Mouse (Mus musculus) Patski (cell line): ENCODE measurements at regions not wholly inside any gene's neighbourhood (a gene's known extent, or its start where the extent isn't known, plus 50 kb on each side); places are given as distances from the start of the nearest gene placed in this dataset.
A peak's percentile ranks its signal among the peaks of the same experiment; 100 is the strongest.
"Not testable (repeated sequence)": the region's sequence is repeated elsewhere in the genome, so short reads cannot be mapped to it uniquely, and the experiment has no call there.

Experiments used
- ATAC-seq: fragments of 100-300 bp; one replicate; pipeline ENCODE4 v1.8.0; 2021
- CTCF ChIA-PET: fragments of 350-600 bp; sonication (Branson Sonifier 250); formaldehyde crosslinking; loops from one replicate; lab custom pipeline; 2022; ENCODE audit warnings: inconsistent platforms; lab: Charles Lee
- POLR2A ChIA-PET: fragments of 350-600 bp; sonication (Branson Sonifier 250); formaldehyde crosslinking; loops from one replicate; lab custom pipeline; 2022; ENCODE audit warnings: antibody characterized with exemption, inconsistent platforms; lab: Charles Lee
- DNase-seq: peaks from one replicate; pipeline ENCODE4 v3.0.0-alpha.2; 2011; ENCODE audit warnings: low read depth, low spot score
- H3K27me3 ChIP-seq: fragments of 371-371 bp; one replicate; pipeline ENCODE4 v1.5.1; 2021
- CTCF ChIP-seq: fragments of 100-300 bp; IDR thresholded peaks from one replicate; pipeline ENCODE4 v1.5.1; 2021
- in situ Hi-C: fragments of 300-500 bp; cut with MboI; formaldehyde crosslinking; loops from 3 replicates; pipeline ENCODE4 v1.11.1; 2018; ENCODE audit warnings: low pct_unique_long_range_greater_than_20kb, mixed read lengths

- CTCF ChIA-PET: no interaction called here
- DNase-seq: no peak
Measured at GRCm38 (mm10) chr6:31901791-31902190, 148.3 kb upstream of the 1700012A03Rik start.

GRCm38 (mm10) chr6:31899055-31899454, 151.0 kb upstream of the 1700012A03Rik start:
- ChIA-PET CTCF (no interaction called here), POLR2A (no interaction called here)
- ATAC-seq (no peak), DNase-seq (no peak)
- in situ Hi-C loops: no loop called here
- peaks cover 36% of the 10 kb centered on the region for H3K27me3 ChIP-seq
- no peak for TF ChIP-seq CTCF

More at GRCm38 (mm10) chr6:31901791-31902190, 148.3 kb upstream of the 1700012A03Rik start:
- peaks cover 24% of the 10 kb centered on the region for H3K27me3 ChIP-seq
- in situ Hi-C loops: no loop called here
- no peak for TF ChIP-seq CTCF
- ATAC-seq: no peak
- POLR2A ChIA-PET: no interaction called here

GRCm38 (mm10) chr6:31898609-31899008, 151.4 kb upstream of the 1700012A03Rik start:
- CTCF ChIA-PET: no interaction called here
- H3K27me3 ChIP-seq: peaks cover 36% of the 10 kb centered on the region
- POLR2A ChIA-PET: no interaction called here
- no peak for TF ChIP-seq CTCF
- DNase-seq (no peak), ATAC-seq (no peak)
- in situ Hi-C loops: no loop called here

- H3K27me3 ChIP-seq: peaks cover 38% of the 10 kb centered on the region
- ChIA-PET CTCF (no interaction called here), POLR2A (no interaction called here)
- DNase-seq (no peak), ATAC-seq (no peak)
- no peak for TF ChIP-seq CTCF
- in situ Hi-C loops: no loop called here
Measured at GRCm38 (mm10) chr6:31897001-31897400, 153.0 kb upstream of the 1700012A03Rik start.

- H3K27me3 ChIP-seq: peaks cover 38% of the 10 kb centered on the region
- ChIA-PET CTCF (no interaction called here), POLR2A (no interaction called here)
- in situ Hi-C loops: no loop called here
- ATAC-seq: no peak
- no peak for DNase-seq
- TF ChIP-seq CTCF: peak; percentile 25
Measured at GRCm38 (mm10) chr6:31895835-31896234, 154.2 kb upstream of the 1700012A03Rik start.

- ChIA-PET POLR2A (interaction anchor here (0.6 kb wide), 1 partner anchor 356 kb away, joined by 5 read pairs; no protein-coding TSS in a partner anchor), CTCF (no interaction called here)
- in situ Hi-C loops: no loop called here
- TF ChIP-seq CTCF: no peak
- no peaks in the 10 kb centered on the region for H3K27me3 ChIP-seq
- DNase-seq (no peak), ATAC-seq (no peak)
Measured at GRCm38 (mm10) chr6:31886931-31887330, 163.1 kb upstream of the 1700012A03Rik start.

- H3K27me3 ChIP-seq, in situ Hi-C loops, POLR2A ChIA-PET, CTCF ChIA-PET, ATAC-seq, DNase-seq: not testable (repeated sequence)
Measured at GRCm38 (mm10) chr6:31885196-31885595, 164.8 kb upstream of the 1700012A03Rik start.

- no peak for TF ChIP-seq CTCF
- ChIA-PET CTCF (no interaction called here), POLR2A (no interaction called here)
- in situ Hi-C loops: no loop called here
- DNase-seq: no peak
- no peak for ATAC-seq
- H3K27me3 ChIP-seq: no peaks in the 10 kb centered on the region
Measured at GRCm38 (mm10) chr6:31883726-31884125, 166.3 kb upstream of the 1700012A03Rik start.

- ChIA-PET POLR2A (no interaction called here), CTCF (no interaction called here)
- no peak for TF ChIP-seq CTCF
- peaks cover 11% of the 10 kb centered on the region for H3K27me3 ChIP-seq
- in situ Hi-C loops: no loop called here
- DNase-seq (no peak), ATAC-seq (no peak)
Measured at GRCm38 (mm10) chr6:31874616-31875015, 175.4 kb upstream of the 1700012A03Rik start.

- in situ Hi-C loops: no loop called here
- DNase-seq (no peak), ATAC-seq (no peak)
- peaks cover 11% of the 10 kb centered on the region for H3K27me3 ChIP-seq
- no peak for TF ChIP-seq CTCF
- ChIA-PET POLR2A (no interaction called here), CTCF (no interaction called here)
Measured at GRCm38 (mm10) chr6:31873911-31874310, 176.1 kb upstream of the 1700012A03Rik start.

GRCm38 (mm10) chr6:31871766-31872165, 178.3 kb upstream of the 1700012A03Rik start:
- in situ Hi-C loops: no loop called here
- POLR2A ChIA-PET: no interaction called here
- DNase-seq: no peak
- H3K27me3 ChIP-seq: peaks cover 6% of the 10 kb centered on the region
- CTCF ChIA-PET: no interaction called here
- no peak for ATAC-seq
- no peak for TF ChIP-seq CTCF

- in situ Hi-C loops: no loop called here
- no peak for TF ChIP-seq CTCF
- ATAC-seq (no peak), DNase-seq (no peak)
- H3K27me3 ChIP-seq: peaks cover 17% of the 10 kb centered on the region
- ChIA-PET CTCF (no interaction called here), POLR2A (no interaction called here)
Measured at GRCm38 (mm10) chr6:31861996-31862395, 188.1 kb upstream of the 1700012A03Rik start.
